Mouse (Mus musculus) c-Kit-negative CD71-positive TER-119-positive erythroid progenitor cells, embryonic 14.5 days (primary cell): ENCODE results near the gene Ms4a14.
"Not testable (repeated sequence)": the region's sequence is repeated elsewhere in the genome, so short reads cannot be mapped to it uniquely, and the experiment has no call there.

Source experiments
- DNase-seq: peaks from one replicate; pipeline ENCODE4 v3.0.0-alpha.2; 2013; ENCODE audit warnings: low read depth, low spot score

Ms4a14 gene

DNA sequence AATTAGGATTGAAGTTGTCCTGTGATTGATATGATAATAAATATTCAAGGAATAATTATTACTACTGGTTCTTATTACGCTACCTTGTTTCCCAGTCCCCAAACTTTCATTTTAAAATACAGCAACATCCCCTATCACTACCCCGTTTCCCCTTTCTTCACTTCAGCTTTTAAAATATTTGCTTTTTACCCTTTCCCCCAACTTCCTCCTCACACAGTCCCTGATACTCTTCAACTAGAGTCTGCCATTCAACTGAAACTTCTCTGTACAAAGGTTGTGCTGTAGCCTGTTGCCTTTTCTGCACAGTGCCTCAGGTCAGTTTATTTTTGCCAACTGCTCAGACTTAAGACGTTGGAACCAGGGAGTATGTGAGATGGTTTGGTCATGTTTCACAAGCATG lies 50.7 kb downstream of the Ms4a14 start:
- no peak for DNase-seq

DNA sequence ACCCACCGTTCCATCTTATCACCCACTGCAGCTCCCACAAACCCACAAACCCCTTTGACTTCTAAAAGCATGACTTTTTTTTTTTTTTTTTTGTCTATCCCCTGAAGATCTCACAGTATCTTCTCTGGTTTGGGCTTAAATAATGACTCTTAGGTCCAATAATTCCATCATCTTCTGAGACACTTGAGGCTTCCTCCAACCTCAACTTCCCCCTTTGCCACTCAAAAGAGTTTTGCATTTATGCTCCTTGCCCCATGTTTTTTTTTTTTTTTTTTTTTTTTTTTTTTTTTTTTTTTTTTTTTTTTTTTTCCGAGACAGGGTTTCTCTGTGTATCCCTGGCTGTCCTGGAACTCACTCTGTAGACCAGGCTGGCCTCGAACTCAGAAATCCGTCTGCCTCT lies 51.3 kb downstream of the Ms4a14 start:
- not testable (repeated sequence) for DNase-seq

DNA sequence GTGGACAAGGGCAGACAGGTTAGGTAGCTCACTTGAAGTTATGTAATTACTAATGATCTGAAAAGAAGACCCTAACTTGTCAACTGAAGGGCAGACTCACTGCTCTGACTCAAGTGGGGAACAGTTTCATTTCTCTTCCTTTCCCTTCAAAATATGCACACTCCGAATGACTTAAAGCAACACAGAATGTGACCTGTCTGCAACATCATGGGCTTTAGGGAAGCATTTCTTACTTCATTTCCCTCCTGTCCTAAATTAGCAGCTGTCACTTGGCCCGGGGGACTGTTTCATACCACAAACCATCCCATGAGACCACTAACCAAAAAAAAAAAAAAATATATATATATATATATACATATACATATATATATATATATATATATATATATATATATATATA lies 52.7 kb downstream of the Ms4a14 start:
- no peak for DNase-seq
